Mouse (Mus musculus): ENCODE results near the gene Ptprn2. TPM values are rescaled to one million over a fixed set of nuclear protein-coding genes. Genes with fewer than 3 reads are reported as not detected.

Gene Ptprn2
- total RNA-seq, 2 experiments from 2014 or later = 0.31 to 0.45 TPM

DNA sequence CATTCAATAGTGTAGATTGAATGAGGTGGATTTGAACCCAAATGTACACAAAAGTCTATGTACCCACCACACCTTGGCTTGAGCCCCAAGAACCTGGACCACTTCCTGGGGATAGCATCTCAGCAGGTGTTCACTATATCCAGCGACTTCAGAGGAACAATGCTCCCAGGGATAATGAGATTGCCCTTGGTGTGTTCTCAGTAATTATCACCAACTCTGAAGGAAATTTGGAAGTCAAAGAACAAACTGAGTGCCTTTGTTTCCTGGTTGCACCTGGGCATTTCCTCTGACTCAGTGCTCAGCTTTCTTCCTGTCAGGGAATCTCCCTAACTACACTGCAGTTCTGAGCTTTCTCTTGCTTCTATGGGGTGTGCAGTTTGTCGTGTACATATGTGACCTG, 411.1 kb downstream of the Ptprn2 start:
- no peak for DNase-seq

DNA sequence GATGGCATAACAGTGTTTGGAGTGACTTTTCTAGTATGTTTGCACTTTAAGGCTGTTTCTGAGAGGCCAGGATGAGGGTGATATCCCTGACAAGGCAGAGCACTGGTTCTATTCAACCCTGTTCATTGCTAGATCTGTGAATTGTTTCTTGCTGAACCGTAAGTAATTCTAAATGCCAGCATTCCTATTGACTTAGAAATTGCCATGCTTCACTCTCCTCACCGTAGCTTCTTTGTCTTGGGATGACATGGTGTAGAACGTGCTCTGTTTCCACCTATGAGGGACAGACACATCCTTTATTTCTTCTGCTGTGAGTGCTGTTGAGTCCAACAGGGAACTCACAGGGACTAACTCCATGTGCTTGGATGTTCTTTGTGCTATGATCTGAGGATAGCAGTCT, 416.3 kb downstream of the Ptprn2 start:
- DNase-seq = no peak

DNA sequence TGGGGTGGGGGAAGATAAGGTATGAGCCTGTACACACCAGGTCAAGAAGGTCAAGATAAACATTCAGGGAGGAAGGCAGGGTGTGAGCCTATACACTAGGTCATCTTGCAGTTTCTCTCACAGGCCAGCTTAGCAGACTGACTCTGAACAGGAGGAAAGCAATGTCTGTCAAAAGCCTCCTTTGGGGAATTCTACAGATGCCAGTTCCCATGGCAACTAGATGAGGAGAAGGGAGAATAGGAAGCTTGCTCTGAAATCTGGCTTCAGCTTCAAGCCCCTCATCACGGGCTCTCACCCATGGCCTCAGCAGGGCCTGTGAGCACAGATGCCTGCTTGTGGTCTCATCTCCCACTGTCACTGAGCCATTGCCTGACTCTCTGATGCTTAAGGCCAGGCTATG, 421.9 kb downstream of the Ptprn2 start:
- no peak for DNase-seq

DNA sequence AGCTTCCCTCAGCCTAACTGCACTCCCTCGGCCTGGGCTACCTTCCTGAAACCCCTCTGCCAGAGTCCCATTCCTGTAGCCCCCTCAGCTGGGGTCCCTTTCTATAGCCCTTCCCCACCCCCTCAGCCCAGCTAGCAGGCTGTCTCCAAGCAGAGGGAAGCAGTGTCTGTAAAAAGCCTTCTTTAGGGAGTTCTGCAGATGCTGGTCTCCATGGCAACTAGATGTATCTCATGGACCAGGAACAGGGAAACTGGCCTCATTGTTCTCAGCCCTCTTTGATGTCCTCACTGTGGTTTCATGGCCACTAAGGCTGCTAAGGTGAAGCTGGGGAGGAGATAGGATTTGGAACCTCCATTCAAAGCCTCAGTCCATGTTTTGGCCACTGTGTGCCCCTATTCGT, 423.1 kb downstream of the Ptprn2 start:
- DNase-seq = no peak

DNA sequence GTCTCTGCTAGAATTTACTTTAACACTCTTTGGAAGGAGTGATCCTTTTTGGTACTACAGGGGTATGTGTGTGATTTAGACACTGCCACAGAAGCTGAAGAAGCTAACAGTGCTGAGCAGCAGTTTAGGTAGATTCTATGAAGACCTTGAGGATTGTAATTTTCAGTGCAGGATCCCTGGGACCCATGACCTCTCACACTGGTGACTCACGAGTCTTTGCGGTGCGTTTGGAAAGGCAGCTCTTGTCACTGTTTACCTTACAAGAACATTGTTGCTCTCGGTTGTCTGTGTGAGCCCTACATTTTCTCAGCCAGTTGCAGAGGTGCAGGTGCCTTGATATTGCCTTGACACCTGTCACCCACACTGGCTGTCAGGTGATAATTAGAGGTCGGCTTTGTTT, 431.3 kb downstream of the Ptprn2 start:
- no peak for DNase-seq

DNA sequence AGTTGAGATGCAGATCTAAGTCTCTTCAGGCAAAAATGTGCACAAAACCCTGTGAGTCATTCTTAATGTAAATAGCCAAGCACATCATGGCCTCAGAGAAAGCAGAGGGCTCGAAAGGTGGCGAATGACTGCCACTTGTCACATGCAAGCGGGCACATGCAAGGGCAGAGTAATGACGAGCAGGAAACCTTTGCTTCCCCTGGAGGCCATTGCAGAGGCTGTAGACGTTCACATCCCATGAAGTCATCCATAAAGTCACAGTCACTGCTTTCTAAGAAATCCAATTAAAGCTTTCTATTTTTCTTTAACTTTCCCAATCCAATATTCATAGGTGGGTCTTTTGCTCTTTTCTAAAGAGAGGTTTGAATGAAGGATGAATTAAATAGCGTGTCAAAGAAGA, 433.7 kb downstream of the Ptprn2 start:
- DNase-seq = no peak

DNA sequence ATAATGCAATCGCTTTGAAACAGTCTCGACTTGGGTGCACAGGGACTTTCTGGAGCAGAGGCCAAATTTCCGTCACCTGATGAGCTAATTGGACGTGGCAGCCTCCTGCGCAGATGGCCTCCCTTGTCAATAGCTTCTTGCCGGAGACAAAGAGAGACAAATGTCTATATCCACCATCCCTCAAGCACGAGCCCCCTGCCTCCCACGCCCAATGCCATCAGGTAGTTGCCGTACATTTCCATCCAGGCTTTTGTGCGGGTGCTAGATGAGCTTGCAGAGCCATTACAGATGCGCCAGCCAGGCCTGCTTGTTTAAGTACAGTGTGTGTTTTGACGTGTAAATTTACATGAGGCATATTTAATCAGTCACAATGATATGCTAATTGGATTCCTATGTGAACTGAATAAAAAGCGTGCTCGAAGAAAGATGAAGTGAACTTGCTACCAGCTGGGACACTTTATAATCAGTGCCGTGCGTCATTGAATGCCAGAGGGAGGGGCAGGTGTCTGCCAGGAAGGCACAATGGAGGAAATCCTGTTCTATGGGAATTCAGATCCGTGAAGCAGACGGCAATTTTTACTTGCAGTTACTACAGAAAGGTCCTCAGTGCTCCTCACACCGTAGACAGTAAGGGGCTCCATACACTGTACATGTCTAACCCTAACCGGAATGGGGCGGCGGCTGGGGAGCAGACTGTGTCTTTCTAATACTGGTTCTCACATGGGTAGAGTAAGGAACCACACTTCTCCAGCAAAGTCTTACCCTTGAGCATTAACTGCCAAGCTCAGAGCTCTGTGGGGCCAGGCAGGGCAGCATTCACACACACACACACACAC, 434.4 kb downstream of the Ptprn2 start:
- no peak for DNase-seq

DNA sequence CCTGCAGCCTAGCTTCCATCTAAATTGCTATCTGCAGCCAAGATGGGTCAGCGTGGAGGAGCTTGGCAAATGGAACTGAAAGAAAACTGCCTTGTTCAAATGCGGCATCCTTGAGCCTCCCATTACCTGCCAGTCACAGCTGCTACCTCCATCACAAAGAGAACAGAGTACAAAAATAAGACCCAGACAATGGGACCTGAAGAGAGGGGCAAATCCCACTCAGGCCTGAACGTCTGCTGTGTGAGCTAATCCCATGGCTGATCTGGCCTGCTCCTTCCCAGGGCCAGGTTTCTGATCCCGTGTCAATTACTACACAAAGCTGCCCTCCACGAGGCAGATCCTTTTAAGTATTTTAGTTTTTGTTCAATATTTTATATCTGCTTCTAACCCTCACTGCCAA, 441.6 kb downstream of the Ptprn2 start:
- DNase-seq = no peak

DNA sequence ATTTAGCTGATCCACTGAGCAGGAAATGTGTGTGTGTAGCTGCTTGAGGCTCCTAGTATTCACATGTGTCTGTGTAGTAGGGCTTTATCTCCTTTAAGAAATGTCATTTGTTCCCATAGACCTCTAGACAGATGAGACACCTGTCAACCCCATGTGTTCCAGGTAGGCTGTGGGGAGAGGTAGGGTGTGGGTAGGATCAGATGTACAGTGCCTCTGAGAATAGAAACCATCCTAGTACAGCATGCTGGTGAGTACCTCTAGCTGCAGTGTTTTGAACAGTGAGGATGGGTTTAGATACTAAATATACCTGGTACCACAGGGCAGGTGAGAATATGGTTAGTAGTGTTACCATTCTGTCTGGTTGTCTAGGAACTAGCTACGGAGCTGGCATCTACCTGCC, 442.0 kb downstream of the Ptprn2 start:
- no peak for DNase-seq

DNA sequence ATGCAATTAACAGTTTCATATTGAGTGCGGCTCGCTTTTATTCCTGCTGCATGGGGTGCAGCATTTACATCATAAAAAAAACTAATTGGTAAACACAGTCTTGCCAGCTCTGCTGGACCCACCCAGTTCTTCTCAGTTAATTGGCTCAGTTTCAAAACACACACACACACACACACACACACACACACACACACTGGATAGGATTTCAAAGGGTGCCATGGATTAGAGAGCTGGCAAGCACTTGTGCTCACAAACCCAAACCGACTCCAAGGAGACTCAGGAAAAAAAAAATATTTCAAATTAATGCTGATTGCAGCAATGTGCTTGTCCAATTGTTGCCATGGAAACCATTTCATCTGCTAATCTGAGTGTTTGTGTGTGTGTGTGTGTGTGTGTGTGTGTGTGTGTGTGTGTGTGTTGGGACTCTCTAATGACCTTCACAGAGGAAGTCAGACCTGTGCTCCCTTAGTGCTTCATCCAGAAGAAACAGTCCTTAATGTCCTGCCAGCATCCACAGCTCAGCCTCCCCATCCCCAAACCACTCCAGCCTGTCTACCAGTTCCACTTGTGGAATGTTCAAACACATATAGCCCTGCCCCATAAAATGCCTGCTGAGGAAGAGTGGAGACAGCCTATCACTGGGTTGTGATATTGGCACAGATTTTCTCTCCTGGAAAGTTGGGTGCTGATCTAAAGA, 452.8 kb downstream of the Ptprn2 start:
- no peak for DNase-seq

DNA sequence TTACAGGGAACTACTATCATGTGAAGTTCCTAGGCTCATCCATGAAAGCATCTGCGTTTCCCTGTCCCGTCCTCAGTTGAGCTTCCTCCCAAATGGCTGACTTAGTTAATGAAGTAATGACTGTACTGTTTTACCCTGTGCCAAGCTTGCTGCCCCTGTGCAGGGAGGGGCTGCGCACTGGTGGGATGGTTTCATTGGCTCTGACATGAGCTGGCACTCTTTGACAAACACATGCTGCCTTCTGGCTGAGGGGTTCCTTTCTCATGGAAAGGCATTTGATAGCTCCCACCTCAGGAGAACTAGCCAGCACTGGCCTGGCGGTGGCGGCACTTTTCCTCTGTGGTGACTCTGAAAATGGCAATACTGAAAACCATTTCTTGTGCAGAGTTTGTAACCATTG, 458.4 kb downstream of the Ptprn2 start:
- DNase-seq = no peak

DNA sequence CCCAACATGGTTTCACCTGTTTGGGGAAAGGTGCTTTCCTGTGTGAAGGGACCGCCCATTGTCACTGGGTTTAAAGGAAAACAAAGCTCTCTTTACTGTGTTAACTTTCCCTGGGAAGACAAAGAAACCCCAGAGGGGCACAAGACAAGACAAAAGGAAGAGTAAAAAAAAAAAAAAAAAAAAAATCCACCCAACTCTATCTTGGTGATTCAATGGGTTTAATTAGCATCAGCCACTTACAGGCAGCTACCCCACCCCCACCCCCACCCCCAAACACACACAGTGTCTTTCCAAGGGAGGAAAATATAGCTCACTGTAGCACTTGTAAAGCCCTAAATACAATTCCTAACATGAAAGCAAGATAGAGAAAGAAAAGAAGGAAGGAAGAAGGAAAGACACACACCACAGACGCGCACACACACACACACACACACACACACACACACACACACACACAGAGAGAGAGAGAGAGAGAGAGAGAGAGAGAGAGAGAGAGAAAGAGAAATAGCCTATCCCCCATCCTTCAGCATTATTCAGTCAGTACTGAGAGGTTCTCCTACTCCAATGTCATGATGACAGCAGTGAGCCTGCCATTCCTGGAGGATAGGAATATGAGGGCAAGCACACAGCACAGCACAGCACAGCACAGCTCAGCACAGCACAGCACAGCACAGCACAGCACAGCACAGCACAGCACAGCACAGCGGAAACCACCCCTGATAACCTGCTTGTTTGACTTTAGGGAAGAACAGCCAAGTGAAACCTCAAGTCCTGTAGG, 462.8 kb downstream of the Ptprn2 start:
- no peak for DNase-seq

DNA sequence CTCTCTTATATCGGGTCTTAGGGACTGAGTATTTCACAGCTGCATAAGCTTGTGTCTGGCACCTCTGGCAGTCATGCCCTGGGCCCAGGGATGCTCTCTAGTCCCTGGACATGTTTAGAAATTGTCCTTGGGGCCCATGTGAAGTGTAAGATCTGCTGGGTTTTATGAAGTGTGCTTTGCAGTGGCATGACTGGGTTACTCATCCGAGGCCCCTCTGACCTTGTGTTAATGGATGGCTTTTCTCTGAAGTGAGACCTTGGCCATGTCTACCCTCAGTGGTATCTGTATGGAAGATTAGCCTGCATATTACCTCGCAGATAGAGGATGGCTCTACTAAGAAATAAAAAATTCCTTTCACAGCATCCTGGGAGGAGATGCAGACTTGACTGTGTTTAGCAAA, 464.2 kb downstream of the Ptprn2 start:
- DNase-seq = no peak

DNA sequence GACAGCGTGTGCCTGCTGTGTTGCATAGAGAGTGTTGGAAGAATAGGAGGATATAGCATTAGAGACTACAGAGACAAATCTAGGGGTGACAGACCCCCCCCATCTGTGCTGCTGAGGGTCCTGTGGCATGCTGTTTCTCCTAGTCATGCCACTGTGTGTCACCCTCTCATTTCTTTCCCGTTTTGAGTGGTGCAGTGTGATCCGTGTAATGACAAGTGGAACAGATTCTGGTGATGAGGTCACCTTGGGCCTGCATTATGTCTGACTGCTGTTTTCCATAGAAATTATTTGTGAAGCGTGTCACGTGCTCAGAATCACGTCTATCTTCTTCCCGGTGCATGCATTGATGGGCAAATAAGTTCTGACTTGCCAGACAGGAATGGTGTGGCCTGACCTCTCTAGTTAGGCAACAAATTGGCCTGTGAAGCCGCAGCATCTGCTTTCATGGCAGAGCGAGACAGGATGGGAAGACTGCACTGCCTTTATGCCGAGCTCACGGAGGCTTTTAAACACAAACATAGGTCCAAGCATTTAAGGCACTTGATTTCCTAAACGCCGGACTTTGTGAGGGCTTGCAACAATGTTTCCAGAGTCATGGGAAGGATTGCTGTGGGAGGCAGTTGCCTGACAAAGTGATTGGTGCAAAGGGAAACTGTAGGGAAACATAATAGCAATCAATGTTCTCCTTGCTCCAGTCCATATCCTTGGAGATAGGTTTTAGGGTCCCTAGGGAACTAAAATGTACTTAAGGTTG, 467.1 kb downstream of the Ptprn2 start:
- no peak for DNase-seq

DNA sequence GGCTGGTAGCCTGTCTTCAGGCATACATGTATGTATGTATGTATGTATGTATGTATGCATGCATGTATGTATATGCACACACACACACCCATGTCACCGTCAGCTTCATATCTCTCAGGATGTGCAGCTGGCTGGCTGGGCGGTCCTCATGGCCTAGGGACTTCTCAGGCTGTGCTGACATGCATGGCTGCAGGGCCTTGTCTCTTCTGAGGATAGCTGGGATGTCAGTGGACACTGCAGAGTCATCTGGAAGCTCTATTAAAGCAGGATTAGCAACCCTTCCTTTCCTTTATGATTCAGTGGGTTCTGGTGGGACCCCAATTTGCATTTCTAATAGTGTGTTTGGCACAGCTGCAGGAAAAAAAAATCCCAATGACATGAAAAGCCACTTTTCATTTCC, 473.6 kb downstream of the Ptprn2 start:
- no peak for DNase-seq

DNA sequence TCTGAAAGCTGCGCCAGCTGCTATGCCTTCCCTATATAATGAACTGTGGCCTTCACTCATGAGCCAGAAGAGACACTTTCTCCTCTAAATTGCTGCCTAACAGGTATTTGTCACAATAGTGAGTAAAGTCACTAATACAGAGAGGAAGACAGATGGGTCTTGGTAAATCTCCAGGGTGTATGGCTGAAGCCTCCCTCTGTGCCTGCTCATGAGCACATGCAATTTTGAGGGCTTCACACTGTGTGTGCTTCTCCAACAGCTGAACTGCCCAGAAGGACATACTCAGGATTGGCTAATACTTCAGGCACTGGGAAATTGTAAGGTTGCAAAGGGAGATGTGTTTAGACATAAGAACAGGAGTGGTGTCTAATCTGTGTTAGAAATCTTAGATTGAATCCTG, 478.4 kb downstream of the Ptprn2 start:
- no peak for DNase-seq

DNA sequence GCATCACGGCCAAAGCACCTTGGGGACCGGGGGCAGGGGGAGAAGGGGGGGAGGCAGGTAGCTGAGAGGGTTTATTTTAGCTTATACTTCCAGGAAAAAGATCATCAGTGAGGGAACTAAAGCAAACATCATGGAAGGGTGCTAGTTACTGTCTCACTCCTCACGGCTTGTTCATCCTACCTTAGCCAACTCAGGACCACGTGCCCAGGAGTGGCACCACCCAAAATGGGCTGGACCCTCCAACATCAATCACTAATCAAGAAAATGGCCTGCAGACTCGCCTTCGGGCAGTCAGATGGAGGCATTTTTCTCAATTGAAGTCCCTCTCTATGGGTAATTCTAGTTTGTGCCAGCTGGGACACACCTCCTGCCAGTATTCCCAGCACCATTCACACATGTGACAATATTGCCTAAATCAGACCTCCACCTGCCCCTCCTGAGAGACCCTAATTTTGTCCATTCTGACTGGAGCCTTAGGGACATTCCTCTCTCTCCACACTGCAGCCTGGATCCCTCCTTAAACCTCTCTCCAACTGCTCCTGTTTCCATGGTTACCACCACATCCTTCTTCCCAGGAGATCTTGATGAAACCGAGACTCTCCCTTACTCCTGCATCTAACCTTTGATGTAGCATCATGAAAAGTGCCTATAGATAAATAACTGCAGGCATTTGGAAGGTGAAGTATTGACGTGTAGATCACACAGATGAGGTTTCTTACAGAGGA, 482.9 kb downstream of the Ptprn2 start:
- DNase-seq = no peak

DNA sequence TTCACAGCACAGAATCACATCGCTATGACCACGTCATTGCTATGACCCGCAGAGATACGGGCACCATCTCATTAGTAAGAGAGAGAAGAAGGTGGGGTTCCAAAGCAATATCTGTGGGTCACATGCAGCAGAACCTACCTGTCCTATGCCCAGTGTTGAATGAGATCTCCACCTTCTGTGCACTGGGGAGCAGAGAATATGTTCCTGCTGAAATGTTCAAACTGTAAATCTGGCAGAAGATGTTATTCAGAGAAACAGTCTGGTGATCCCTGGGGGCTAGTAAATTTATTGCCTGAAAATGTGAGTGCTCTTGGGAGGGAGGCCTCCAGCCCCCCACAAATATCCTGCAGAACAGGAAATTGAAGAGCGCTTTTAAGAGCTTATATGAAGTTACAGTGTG, 490.0 kb downstream of the Ptprn2 start:
- DNase-seq = no peak

DNA sequence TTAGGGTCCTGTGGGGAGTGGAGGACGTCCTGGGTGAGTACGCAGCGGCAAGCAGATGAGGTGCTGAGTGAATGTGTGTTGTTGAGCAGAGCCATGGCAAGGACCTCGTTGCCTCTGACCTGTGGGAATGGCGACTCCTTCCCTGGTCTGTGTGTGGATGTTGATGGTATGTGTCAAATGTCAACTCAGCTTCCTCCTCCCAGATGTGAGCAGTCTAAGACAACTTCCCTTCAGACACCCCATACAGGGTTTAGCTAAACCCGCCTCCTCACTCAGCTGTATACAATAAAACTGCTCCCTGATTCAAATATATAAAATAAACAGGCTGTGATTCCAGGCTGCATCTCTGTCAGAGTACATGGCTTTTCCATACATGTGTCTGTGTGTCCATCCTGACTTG, 491.5 kb downstream of the Ptprn2 start:
- no peak for DNase-seq

DNA sequence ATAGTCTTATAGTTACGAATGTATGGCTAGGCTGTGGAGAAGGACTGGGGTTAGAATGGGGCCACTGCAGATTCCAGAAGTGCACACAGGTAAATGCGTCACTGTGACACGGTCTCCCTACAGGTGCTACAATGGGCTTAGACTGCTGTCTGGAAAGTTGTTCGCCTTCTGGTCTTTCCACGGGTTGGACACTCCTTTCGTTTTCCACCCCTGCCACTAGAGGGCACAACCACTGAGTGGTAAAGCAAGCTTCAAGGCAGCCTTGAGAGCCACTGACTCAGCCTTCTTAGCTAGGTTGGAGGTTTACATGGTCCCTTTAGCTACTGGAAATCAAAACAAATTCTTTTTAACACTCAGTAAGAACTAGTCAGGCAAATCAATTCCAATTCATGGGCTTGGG, 492.7 kb downstream of the Ptprn2 start:
- no peak for DNase-seq

DNA sequence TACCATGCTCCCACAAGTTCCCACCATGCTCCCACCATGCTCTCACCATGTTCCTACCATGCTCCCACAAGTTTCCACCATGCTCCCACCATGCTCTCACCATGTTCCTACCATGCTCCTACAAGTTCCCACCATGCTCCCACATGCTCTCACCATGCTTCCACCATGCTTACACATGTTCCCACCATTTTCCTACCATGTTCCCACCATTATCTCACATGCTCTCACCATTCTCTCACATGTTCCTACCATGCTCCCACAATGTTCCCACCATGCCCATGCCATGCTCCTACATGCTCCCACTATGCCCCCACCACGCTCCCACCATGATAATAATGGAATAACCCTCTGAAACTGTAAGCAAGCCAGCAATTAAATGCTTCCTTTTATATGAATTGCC, 495.8 kb downstream of the Ptprn2 start:
- DNase-seq = no peak

DNA sequence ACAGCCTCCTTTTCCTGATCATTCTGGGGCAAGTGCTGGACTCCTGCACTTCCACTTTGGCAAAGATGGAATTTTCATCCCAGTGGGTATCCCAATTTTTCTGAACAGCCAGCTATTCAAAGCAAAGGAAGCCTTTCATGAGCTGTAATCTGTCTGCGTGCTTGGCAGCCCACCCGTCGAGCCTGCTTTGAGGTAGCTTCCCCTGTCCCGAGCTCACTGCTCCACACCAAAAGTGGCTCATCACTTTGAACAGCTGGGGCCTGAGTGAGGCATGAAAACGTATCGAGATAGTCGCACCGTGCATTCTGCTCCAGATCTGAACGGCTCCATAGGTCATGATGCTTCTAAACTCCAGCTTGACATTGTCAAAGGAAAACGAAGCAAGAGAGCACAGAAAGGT, 503.6 kb downstream of the Ptprn2 start:
- DNase-seq = no peak

Measured in gastrocnemius, postnatal 10 days (tissue).